Mouse (Mus musculus) cortical plate, adult 2 months (tissue): Measurements from ENCODE around the gene Msantd2.

Source experiments
- CTCF ChIP-seq: fragments of 200-500 bp; IDR thresholded peaks from 2 replicates; pipeline ENCODE4 v1.5.1; 2011; ENCODE audit warnings: mild to moderate bottlenecking, control low read depth, low read length; ENCODE audit not compliant: insufficient read depth; ENCODE audit errors: extremely low read depth
- POLR2A ChIP-seq: fragments of 200-500 bp; IDR thresholded peaks from 2 replicates; pipeline ENCODE4 v1.6.1; 2011; ENCODE audit warnings: mild to moderate bottlenecking, low read length, control low read depth; ENCODE audit not compliant: insufficient read depth; ENCODE audit errors: extremely low read depth

DNA sequence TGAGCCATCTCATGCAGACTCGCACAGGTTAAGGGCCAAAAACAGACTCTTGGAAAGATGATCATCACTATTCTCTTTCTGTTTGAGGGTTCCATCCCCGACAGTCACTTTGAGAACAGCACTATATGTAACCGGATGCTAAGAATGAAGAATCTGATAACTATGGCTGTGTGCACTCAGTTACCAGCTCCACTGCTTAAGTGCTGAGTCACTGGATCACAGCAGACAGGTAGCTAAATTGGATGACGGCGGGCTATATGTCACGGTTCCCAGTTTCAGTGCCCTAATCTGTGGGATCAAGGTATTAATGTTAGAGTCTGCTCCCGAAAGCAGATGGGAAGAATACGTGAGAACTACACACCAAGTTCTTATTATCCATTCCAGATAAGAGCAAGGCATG is 33.3 kb upstream of the Msantd2 start:
- TF ChIP-seq CTCF (no peak), POLR2A (no peak)
